Mouse (Mus musculus) cortical plate, adult 2 months (tissue): ENCODE data around the gene Fzd4.

Experiments
- CTCF ChIP-seq: fragments of 200-500 bp; IDR thresholded peaks from 2 replicates; pipeline ENCODE4 v1.5.1; 2011; ENCODE audit warnings: mild to moderate bottlenecking, control low read depth, low read length; ENCODE audit not compliant: insufficient read depth; ENCODE audit errors: extremely low read depth
- POLR2A ChIP-seq: fragments of 200-500 bp; IDR thresholded peaks from 2 replicates; pipeline ENCODE4 v1.6.1; 2011; ENCODE audit warnings: mild to moderate bottlenecking, low read length, control low read depth; ENCODE audit not compliant: insufficient read depth; ENCODE audit errors: extremely low read depth

GRCm38 (mm10) chr7:89406011-89406410, 1.9 kb downstream of the Fzd4 start:
- TF ChIP-seq CTCF, result no peak
- no peak for TF ChIP-seq POLR2A
